Mouse (Mus musculus) brain, adult 2 months (tissue): ENCODE measurements around the gene Hdac6.
A peak's percentile ranks its signal among the peaks of the same experiment; 100 is the strongest.
"Not testable (repeated sequence)": the region's sequence is repeated elsewhere in the genome, so short reads cannot be mapped to it uniquely, and the experiment has no call there.

Experiments used
- DNase-seq: peaks from one replicate; pipeline ENCODE4 v3.0.0; 2011; ENCODE audit warnings: low read depth, low spot score

Hdac6 gene

DNA sequence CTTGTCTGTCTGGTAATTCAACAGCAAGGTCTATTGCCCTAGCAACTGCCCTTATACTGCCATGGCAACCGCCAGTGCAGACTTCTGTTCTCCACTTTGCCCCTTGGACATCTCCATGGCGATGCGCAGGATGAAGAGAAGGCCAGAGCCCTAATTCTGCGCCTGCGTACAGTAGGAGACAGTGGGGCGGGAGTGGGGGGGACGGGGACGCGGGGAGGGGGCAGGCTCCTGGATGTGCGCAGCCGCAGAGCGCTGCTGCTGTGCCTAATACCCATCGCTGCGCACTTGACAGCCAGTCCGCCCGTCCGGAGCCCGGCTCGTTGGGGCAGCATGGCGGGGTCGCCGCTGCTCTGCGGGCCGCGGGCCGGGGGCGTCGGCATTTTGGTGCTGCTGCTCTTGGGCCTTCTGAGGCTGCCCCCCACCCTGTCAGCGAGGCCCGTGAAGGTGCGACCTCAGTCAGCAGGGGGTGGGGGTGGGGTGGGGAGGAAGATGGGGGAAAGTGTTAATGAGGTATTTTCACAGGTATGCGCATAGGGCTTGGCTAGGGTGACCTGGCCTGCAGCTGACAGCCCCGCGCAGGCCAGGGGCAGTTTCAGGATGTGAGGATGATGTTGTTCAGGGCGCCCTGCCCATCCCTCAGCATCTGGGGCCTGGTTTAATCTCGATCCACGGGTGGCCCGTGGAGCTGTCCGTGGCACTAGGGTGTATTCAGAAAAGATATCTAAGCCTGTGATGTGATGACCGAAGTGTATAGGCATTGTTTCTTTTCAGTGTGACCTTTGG, 27.9 kb downstream of the Hdac6 start, which contains the start of gene Pcsk1n:
Gene Pcsk1n, plus strand, starts transcription at position 222 of the 783 bp plus-strand sequence.
- peak; percentile 92 for DNase-seq

DNA sequence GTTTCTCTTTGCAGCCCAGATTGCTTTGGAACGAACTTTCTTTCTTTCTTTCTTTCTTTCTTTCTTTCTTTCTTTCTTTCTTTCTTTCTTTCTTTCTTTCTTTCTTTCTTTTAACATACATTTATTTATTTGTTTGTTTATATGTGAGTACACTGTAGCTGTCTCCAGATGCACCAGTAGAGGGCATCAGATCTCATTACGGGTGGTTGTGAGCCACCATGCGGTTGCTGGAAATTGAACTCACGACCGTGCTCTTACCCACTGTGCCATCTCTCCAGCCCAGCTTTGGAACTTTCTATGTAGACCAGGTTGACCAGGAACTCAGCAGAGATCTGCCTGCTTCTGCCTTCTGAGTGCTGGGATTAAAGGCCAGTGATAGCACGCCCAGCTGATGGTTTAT, 29.7 kb downstream of the Hdac6 start:
- DNase-seq: not testable (repeated sequence)

DNA sequence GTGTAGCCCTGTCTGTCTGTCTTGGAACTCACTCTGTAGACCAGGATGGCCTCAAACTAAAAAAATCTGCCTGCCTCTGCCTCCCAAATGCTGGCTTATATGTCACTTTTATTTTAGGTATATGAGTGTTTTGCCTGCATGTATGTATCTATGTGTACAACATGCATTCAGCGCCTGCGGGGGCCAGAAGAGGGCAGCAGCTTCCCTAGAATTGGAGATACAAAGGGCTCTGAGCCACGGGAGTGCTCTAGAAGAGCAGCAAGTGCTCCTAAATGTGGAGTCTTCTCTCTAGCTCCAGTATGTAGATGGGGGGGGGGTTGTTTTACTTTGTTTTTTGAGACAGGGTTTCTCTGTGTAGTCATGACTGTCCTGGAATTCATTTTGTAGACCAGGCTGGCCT, 32.0 kb downstream of the Hdac6 start:
- peak; percentile 20 for DNase-seq

DNA sequence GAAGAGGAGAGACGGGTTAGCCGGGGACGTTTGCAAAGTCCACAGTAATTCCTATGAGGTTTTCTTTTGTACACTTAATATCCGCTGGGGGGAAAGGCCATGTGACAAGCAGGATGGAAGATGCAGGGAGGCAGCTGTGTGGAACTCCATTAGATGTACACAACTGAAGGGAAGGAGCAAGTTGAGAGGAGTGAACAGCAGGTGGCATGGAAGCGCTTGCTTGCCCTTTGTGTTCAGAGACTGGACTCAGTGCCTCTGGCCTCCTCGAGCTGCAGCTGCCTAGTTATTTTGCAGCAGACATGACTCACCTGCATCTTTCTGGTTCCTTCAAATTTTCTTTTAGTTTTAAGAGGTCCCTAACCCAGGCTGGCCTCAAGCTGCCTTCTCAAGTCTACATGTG, 37.2 kb downstream of the Hdac6 start:
- DNase-seq: peak; percentile 30

DNA sequence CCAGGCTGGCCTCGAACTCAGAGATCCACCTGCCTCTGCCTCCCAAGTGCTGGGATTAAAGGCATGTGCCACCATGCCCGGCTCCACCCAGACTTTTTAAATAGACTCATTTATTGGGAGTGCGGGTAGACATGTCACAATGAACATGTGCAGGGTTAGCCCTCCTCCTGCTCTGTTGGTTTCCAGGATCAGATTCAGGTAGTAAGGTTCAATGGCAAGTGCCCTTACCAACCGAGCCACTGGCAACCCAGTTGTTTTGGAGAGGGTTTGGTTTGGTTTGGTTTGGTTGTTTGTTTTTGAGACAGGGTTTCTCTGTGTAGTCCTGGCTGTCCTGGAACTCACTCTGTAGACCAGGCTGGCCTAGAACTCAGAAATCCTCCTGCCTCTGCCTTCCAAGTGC, 38.4 kb downstream of the Hdac6 start, which contains the start of gene Gm10490:
Gene Gm10490, plus strand, starts transcription at position 301 of the 400 bp plus-strand sequence.
- DNase-seq: not testable (repeated sequence)

DNA sequence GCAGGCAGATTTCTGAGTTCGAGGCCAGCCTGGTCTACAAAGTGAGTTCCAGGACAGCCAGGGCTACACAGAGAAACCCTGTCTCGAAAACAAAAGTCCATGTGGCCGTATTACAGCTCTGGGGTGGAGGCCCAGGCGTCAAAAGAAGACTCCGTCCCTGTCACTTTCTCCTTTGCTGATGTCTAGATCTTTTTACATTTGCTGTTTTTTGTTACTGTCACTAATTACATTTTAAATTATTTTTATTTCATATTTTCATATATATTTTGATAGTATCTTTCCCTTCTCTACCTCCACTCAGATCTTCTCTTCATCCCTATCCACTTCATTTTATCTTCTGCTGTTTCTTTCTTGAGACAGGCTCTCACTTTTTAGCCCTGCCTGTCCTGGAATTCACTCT, 40.0 kb downstream of the Hdac6 start, which contains the start of gene Gm10491:
Gene Gm10491, minus strand, starts transcription at position 101 of the 400 bp plus-strand sequence.
- no peak for DNase-seq

DNA sequence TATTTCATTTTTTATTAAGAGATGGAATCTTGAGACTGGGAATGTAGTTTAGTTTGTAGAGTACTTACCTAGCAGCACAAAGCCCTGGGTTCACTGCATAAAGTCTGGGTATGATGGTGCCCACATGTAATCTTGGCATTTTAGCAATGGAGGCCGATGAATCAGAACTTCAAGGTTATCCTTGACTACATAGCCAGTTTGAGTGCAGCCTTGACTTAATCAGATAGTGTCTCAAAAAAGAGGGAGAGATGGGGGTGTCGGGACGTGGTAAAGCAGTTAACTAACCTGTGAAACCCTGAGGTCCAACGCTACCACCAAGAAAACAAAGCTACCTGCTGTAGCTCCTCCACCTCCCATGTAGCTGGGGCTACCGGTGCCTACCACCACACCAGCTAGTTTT, 43.2 kb downstream of the Hdac6 start:
- no peak for DNase-seq

DNA sequence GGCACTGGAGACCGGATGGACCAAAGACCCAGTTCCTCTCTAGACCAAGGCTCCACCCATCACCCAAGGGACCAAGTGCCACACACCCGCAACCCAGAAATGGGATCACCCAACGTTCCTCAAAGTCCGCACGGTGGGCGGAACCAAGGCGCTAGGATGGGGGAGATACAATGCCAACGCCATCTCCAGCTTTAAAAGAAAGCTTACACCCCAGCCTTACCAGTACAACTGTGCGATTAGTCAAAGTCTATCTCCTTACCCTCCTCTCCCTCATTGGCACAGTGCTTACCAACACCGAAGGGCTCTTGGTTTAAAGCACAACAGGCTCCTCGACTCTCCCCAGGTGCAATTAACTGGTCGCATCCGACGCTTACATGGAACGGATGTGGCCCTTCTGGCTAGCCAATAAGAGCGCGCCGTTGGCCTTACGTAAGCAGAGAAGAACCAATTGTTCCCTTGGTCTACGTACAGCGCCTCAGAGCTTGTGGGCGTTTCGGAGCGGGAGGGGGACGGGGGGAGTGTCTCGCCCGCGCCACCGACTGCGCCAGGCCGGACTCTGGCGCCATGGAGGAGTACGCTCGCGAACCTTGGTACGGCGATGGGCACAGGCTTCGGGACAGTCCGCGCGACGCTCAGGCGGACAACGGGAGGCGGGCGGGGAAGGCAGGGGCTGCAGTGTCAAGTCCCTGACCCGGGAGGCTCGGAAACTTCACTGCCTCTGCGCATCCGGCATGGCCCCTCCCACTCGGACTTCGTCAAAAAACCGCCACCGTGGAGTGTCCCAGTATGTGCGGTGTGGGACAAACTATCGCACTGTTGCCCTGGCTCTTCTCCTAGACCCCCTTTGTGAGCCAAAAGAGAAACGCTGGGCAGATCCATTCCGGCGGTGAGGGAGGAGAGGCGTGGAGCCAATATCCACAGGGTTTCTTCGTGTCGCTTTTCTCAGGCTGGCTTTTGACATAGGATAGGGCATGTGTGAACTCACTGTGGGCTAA, 48.5 kb downstream of the Hdac6 start, which contains the start of the genes Pqbp1 and Timm17b:
Gene Pqbp1, minus strand, starts transcription at position 390 of the 995 bp plus-strand sequence.
Gene Timm17b, plus strand, starts transcription at position 478 of the 995 bp plus-strand sequence.
- peak; percentile 98 for DNase-seq

DNA sequence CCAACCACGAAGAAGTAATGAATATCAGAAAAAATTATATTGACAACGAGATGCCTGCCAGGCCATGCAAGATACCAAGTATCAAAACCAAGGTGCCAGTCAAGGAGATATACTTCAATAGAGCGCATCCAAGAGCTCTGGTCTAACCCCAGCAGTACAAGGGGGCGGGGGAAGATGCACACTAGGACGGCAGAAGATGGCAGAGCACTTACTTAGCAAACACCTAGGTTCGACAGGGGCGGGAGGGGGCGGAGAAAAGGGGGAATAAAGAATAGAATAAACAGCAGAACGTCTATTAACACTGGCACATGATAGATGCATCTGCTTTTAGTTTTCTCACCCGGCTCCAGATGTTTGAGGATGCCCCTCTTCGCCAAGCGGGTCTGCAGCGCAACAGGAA, 49.5 kb downstream of the Hdac6 start:
- DNase-seq: peak; percentile 17

DNA sequence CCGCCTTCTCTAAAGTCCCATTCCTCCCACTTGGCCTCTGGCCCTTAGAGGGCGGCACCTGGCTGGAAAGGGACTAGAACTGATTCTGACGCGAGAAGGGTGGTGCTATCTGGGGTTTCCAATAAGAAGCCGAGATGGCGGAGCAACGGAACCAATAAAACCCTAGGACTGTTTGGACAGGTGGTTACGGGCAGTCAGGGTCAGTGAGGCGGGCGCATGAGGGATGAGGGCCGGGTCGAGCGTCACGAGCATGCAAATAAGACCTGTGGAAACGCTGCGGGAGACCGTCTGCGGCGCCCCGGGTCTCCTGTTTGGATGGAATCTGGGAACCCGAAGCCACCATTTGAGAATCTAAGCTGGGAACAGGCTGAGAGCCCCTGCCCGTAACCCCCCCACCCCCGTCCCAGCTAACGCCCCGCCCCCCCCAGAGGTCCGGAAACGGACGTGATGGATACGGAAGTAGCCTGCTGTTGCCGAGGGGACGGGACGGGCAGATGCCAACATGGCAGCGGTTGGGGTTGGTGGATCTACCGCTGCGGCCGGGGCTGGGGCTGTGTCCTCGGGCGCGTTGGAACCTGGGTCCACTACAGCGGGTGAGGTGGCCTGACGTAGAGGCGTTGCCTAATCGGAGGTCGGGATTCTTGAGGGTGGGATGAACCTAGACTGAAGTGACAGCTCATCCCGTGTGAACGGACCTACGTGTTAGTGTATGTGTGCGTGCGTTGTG, 63.7 kb downstream of the Hdac6 start, which contains the start of gene Slc35a2:
Gene Slc35a2, plus strand, starts transcription at position 188 of the 727 bp plus-strand sequence.
- DNase-seq: peak; percentile 97
